Mouse (Mus musculus): Measurements from ENCODE around the gene Galnt18. TPM values are rescaled to one million over a fixed set of nuclear protein-coding genes. Genes with fewer than 3 reads are reported as not detected.
A peak's percentile ranks its signal among the peaks of the same experiment; 100 is the strongest.

Gene Galnt18
- total RNA-seq, 2 experiments from 2014 or later: 9.6 to 10.0 TPM

DNA sequence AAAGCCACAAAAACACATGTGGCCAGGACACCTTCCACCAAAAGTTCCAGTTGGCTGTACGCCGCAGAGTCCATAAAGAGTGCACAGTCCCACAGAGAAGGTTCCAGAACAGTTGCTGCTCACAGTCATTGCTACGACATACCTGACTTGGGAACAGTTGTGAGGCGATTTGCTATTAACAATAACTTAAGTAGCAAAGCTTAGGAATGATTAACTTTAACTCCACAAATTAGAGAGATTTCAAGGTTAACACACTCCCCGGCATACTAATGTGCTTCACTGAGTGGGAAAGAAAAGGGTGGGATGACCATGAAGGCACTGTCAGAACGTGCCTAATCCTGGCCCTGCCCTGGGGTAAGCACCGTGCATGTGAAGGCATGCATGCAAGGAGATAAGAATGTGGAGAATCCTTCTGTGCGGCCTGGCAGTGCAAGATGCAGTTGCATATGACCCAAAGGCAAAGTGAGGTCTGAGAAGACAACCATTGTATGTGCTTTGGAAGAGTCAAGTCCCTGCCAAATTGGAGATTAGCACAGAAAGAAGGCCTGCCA lies 8.5 kb downstream of the Galnt18 start:
- no peak for DNase-seq

DNA sequence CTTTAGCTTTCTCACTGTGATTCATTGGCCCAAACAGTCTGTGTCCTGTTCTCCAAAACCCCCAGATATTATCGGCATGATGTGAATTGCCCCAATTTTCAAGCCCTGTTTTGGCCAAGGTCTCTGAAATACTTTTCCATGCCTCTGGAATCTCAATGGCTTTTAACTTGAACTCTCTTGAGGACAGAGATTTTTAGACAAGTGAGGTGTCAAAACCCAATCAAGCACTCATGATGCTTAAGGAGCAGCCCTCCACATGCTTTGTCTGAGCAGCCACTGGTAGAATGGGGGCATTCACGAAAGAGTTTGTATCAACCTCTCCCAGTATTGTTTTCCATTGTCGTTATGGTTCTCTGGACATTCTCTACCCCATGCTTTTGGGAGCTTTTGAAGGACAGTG lies 9.2 kb downstream of the Galnt18 start:
- no peak for DNase-seq

DNA sequence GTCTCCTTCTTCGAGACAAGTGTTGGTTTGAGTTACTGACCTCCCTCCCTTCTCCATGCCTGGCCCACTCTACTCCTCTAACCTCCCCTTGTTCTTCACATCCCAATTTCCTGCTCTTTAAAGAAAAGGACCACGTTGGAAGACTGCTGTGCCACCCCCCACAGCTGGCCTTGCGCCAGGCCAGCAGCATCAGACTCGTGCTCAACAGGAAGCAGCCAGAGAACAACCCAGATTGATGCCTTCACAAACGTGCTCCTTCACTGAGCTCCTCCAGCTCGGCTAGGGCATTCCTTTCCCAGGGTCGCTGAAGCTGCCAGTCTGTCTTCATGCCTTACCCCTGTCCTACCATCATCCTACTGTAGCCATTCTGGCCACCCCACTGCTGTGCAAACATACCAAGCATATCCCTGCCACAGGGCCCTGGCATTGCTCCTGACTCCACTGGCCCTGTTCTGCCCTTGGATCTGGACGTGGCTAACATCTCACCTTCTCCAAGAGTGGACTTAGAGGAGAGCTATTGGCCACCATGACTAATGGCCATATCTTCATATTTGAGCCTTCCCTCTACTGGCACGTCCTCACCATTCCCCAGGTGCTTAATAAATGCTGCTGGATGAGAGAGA lies 13.5 kb downstream of the Galnt18 start:
- no peak for DNase-seq

DNA sequence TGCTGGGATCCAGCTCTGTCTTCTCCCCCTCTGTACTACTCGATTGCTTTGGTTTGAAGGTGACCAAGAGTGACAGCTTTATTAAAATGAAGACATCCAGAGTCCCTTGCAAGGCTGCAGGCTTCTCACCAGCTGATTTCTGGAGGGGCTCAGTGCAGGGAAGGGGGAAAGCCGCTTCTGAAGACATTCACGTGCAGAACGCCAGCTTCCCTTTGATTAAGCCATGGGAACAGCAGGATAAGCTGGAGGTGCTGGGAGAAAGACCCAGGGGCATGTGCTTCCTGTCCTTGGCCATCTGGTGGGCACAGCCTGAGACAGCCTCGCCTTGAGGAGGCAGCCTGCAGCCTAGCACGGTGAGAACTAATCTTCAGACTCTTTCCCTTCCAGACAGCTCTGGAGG lies 17.0 kb downstream of the Galnt18 start:
- DNase-seq: no peak

DNA sequence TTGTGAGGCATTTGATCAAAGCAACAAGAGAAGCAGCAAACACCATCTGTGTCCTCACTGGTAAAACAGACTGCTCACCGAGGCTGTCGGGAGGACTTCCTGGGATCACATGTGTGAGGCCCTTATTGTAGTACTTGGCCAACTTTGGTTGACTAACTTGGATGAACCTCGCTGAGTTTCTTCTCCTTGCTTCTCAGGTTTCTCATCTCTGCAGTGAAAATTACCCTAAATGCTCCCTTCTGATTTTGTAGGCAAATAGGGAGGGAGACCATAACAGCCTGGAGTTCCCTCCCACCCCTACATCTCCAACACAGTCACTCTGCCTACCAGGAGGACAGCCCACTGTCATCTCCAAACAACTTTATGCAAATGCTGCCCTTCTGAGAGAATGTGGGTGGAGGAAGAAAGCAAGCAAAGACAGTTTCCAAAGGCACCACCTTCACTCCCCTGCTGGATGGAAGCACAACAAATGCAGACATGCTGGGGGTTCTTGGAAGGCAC lies 31.2 kb downstream of the Galnt18 start:
- no peak for DNase-seq

DNA sequence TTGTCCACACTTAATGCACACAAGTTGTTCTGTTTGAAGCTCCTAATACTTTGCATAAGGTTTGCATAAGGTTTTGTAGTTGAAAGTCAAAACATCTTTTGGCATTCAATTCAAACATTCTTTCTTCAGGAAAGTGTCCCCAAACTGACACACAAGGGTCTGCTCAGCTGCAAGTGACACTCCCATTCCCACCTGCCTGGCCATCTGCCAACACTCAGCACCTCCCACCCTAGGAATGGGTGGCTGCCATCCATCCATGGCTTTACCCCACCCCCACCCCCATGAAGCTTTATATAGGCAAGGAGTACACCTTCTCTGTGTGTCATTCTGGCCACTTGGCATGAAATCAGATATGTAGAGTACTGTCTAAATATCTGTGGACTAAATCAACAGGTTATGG lies 35.0 kb downstream of the Galnt18 start:
- no peak for DNase-seq

DNA sequence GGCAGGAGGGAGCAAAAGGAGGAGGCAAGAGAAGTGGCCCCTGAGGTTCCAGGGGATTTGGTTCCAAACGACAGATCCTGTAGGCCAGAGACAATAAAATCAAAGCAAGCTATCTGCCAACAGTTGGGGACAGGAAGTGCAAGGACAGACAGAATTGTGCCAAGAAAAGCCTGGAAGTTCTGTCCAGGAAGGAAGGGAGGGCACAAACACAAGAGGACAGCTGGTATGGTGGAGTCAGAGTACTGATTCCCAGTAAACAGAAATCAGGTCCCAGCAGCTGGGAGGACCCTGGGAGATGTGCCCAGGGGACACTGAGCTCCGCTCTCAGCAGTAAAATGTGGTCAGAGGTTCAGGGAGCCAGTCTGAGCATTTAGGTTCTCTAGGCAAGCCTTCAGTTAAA lies 38.2 kb downstream of the Galnt18 start:
- DNase-seq: no peak

DNA sequence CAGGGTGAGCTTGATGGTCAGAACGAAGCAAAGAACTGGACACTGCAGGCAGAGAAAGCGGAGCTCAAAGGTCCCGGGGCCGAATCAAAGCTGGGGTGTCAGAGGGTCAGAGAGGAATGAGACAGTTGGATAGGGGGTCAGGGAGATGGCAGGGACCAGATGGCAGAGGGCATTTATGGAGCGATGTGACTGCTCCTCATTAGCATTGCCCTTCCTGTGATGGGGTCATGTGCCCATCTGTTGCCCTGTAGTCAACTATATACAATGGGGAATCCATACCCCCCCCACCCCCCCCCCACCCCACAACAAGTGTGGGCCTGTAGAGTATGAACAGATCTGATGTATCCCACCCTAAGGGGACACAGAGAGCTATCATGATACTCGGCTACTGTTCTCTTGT lies 39.7 kb downstream of the Galnt18 start:
- DNase-seq: no peak

DNA sequence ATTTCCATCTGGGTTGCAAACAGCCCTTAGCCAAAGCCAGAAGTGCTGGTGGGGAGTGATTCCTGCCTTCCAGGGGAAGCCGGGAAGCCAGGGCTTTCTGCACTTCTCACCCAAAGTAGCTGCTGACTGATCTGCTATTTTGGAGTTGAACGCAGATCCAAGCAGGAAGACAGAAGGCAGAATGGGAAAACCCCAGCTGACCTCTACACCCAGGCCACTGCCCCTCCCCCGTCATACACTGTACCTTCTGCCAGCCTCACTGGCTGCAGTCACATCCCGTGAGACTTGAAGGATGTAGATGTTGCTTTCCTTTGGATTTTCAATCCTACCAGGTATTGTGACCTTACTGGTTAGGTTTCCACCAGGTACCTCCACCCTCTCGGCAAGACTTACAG lies 40.4 kb downstream of the Galnt18 start:
- no peak for DNase-seq

DNA sequence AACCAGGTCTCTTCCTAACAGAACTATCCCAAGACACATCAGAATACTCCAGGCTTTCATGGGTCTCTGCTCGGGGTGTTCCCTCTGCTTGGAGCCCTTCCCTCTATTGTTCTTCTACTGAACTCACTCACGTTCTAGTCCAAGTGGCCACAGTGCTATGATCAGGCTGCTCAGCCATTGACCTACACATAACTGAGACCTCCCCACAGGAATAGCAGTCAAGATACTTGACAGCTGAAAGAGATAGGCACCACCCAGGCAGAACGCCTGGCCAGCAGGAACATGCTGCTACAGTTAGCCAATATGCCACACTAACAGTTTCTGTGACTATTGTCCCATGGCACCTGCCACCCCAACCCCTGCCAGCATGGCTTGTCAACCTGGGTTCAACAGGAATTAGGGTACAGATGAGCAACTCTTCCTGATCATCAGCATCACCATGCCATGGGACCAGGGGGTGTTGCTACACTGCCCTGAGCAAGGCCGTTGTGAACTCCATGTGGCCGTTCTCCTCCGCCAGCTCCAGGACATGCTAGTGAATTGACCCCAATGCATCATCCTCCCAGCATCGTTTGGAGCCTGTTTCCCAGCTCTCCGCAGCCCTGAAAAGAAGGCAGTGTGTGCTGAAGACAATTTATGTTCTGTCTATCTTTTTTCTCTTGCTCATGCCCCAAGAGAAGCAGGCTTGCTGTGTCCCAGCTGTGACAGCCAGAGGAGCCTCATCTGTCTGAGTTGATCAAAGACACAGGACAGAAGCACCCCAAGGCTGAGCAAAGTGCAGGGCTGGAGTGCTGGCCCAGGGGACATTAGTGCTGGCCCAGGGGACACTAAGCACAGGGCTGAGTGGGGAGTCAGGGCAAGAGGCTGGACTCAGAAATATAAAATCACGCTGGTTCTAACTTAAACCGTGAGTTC lies 41.1 kb downstream of the Galnt18 start:
- DNase-seq: no peak

DNA sequence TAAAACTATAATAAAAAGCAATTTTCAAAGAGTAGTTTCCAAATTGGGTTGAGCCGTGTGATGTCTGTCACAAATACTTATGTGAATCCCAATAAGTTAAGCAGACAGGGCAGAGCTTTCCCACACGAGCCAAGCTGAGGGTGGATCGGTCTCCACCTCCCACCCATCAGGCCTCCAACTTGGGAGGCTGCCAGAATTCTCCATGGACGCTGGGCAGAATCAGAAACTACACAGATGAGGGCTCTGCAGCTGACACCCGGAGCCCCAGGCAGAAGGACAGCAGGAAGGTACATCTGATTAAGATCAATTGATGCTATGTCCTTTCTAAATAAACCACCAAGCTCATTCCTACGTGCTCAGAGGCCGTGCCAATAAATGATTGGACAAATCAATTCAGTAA lies 42.4 kb downstream of the Galnt18 start:
- no peak for DNase-seq

DNA sequence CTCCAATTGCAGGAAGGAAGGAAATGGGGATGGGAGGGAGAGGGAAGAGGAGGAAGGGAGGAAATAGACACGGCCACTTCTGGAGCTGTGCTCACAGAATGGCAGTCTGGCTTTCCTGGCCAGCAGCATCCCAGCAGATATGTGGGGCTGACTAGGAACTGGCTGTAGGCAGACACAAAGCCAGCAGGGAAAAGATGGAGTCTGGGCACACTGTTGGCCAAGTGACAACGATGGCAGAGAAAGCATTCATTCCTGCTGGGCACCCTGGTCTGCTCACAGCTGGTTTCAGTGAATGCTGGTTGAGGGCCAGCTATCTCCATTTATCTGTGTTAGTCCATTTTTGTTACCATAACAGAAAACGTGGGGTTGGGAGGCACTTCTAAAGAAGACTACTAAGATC lies 43.4 kb downstream of the Galnt18 start:
- DNase-seq: no peak

DNA sequence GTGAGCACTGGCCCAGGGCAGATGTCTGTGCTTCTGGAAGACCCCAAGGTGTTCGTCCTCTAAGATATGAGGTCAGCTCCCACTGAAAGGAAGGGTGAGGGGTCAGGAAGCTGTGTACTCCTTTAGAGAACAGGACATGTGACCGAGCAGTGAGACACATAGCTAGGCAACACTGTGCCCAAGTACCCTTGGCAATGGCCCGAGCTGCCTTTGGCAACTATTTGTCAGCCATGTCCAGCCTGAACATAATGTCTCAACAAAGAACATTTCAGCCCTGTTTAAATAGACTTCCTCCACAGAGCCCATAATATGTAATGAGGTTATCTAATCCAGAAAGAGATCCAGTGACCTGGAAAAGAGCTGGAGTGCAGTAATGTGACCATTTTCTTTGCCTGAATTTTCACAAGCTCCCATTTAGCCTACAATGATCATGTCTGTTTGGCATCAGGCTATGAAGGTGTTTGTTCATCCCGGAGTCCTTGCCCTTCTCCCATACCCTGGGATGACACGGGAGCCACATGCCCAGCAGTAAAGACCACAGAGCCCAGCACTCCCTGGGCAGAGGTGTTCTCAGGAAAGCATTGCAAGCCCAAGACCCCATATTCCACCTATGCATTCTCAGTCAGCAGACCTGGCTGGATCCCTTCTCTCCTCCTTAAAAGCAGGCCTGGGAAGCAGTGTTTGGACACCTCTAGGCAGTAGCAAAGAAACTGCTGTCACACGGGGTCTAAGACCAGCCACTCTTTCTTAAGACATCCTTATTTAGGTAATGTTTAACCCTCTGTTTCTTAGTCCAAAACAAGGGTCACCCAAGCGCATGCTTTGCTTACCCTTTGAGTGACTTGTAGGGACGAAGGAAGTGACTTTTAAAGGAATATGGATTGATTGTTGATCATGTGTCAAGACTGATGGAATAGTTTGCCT lies 49.2 kb downstream of the Galnt18 start:
- no peak for DNase-seq

DNA sequence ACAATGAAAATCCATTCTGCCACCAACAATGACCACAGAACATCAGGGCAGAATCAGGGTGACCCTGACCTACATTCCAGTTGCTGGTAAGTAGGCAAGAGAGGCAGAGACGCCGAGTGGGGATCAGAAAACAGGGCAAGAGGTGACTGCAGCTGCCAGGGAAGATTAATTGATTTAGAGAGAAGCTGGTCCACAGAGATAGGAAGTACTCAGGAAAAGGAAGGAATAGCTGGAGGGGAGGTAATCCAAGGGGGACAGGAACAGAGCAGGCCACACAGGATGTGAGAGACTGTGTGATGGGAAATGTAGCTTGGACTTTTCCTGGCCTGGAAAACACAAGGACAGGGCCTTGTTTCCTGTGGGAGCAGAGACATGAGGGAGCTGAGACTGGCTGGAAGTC lies 52.8 kb downstream of the Galnt18 start:
- DNase-seq: no peak

DNA sequence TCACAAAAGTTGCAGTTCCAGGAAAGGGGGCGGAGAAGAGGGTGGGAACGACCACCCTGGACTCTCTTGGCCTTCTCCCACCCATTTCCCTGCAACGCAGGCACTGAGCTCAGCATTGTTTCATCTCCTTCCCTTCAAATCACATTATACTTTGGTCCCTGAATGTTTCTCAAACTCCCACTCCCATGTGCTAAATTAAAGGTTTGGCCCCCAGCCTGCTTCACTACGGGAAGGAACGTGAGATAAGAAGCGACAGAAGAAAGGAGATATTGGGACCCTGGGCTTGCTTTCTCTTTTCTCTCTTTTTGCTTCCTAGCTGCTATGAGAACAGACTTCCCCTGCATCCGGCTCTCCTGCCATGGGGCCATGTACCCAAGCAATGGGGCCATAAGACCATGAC lies 55.0 kb downstream of the Galnt18 start:
- no peak for DNase-seq

DNA sequence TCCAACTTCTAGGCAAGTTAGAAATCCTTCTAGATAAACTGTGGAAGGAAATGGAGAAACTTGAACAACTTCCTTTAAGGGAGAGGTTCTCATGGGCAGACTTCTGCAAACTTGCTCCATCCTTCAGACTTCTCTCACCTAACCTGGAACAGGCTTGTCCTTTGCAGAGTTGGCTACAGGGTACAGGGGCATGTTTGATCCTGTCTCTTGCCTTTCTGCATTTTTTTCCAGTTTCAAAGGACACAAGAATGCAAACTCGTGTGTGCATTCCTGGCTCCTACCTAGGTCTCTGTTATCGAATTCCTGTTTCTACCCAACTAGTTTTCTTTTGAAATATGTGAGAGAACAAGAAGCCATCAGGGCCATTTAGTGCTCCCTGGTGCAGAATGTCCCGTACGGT lies 55.8 kb downstream of the Galnt18 start:
- no peak for DNase-seq

DNA sequence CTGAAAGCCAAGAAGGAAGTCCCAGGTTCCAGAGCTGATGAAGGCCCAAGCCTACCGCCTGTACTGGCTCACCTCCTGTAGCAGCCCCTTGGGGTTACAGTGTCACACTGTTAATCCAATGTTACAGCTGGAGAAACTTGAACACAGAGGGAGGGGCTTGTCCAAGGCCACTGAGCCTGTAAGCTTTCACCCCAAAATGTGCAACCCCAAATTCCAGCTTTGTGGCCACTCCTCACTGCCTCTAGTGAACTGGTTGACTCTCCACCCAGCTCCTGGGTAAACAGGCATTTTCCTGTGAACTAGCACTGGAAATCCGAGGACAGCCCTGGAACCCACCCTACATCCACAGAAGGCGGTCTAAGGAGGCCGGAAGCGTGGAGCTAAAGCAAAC lies 58.5 kb downstream of the Galnt18 start:
- DNase-seq: no peak

DNA sequence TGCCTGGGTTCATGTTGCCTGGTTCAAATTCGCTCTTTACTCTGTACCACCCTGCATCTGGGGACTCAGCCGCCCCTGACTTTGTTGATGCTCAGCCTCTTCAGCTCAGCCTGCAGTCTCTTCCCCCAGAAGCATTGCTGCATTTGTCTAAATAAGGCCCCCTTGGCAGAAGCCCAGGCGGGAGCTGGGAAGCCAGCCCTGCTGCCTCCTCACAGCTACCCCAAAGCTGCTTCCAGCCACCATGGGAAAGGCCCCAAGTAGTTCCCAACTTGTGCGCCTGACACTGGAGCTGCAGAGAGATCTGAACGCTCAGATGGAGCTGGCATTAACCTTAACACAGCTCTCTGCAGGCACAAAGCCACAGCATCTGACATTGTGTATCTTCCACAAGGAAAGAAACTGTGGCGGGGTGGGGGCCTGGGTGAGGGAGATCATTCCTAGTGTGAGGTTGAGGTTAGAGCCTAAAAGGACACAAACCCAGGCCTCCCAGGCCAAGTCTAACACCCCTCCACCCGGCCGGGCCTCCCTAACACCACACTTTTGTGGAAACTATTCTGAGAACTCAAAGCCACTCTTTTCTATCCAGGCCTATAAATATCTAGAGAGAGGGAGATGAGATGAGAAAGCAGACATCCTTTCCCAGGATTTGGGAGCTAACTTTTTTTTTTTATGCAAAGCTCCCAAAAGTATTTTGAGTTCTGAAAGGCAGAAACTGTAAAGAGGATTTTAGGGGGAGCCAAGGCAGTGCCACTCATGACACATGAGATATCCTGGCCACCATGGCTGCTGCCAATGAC lies 59.1 kb downstream of the Galnt18 start:
- peak; percentile 72 for DNase-seq

DNA sequence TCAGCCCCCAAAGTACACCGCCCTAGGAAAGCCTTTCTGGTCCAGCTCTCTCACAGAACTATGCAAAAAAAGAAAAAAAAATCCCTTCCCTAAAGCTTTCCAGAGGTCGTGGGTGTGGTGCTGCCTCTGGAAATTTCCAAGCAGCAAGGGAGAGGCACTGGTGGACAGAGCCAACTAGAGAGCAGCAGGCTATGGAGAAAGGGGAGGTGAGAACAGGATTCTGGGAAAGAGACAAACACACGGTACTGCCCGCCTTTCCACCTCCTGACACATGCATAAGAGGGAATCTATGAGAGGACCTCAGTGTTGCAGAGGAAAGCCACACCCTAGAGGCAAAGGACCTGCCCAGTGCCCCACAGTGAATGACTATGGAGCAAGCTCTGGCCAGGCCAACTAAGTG lies 60.9 kb downstream of the Galnt18 start:
- DNase-seq: no peak

DNA sequence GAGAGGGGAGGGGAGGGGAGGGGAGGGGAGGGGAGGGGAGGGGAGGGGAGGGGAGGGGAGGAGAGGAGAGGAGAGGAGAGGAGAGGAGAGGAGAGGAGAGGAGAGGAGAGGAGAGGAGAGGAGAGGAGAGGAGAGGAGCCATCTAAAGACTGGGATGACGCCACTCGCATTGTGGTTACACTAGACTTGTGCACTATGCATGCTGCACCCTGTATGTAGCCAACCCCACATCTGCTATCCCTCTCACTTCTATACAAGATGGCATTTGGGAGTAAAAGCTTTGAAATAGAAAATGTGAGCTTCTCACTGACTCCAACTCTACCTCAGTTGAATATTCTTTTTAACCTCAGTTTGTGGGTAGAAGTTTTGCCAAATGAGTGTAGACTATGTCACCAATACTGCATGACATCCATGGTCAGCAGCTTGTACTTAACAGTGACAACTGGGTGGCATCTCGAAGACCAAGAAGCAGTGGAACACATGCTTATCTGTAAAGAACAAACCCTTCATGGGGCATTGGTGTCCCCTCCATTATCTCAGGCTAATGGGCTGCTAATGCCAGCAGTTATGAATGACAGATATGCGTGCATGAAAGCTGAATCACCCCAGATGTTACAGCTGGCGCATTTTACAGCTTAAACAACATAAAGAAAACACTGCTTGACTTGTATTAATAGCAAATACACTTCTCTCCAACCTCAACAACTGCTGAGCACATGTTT lies 65.0 kb downstream of the Galnt18 start:
- DNase-seq: no peak
